Mouse (Mus musculus) thymus, postnatal 10 days (tissue): ENCODE results near the gene Mmd.
A peak's percentile ranks its signal among the peaks of the same experiment; 100 is the strongest.
"Not testable (repeated sequence)": the region's sequence is repeated elsewhere in the genome, so short reads cannot be mapped to it uniquely, and the experiment has no call there.

Experiments used
- DNase-seq, 2 experiments: peaks; one replicate each; pipeline ENCODE4 v3.0.0; 2021; ENCODE audit warnings: low spot score in 2 of 2

Gene Mmd

GRCm38 (mm10) chr11:90249701-90250141 lies 465 bp downstream of the Mmd start:
- DNase-seq, result peak; percentile 52 to 70

GRCm38 (mm10) chr11:90250189-90250588 lies 933 bp downstream of the Mmd start:
- peak; percentile 41 to 45 for DNase-seq

- no peak for DNase-seq
Observed at GRCm38 (mm10) chr11:90250730-90251129, 1.5 kb downstream of the Mmd start.

- no peak for DNase-seq
Observed at GRCm38 (mm10) chr11:90251923-90252322, 2.7 kb downstream of the Mmd start.

- DNase-seq, result no peak
Observed at GRCm38 (mm10) chr11:90252366-90252765, 3.1 kb downstream of the Mmd start.

- no peak for DNase-seq
Observed at GRCm38 (mm10) chr11:90254536-90254935, 5.3 kb downstream of the Mmd start.

GRCm38 (mm10) chr11:90255687-90256086 lies 6.4 kb downstream of the Mmd start:
- no peak for DNase-seq

- DNase-seq, result peak in 1 of 2 experiments; percentile 29
Observed at GRCm38 (mm10) chr11:90256833-90257525, 7.7 kb downstream of the Mmd start.

GRCm38 (mm10) chr11:90258321-90258927 lies 9.2 kb downstream of the Mmd start:
- DNase-seq, result no peak

- no peak for DNase-seq
Observed at GRCm38 (mm10) chr11:90259071-90259470, 9.8 kb downstream of the Mmd start.

- DNase-seq, result no peak
Observed at GRCm38 (mm10) chr11:90259826-90260225, 10.6 kb downstream of the Mmd start.

GRCm38 (mm10) chr11:90264180-90264579 lies 14.9 kb downstream of the Mmd start:
- no peak for DNase-seq

- no peak for DNase-seq
Observed at GRCm38 (mm10) chr11:90265581-90265980, 16.3 kb downstream of the Mmd start.

- DNase-seq, result no peak
Observed at GRCm38 (mm10) chr11:90268934-90269333, 19.7 kb downstream of the Mmd start.

GRCm38 (mm10) chr11:90269398-90270123 lies 20.3 kb downstream of the Mmd start:
- DNase-seq, result no peak

GRCm38 (mm10) chr11:90270132-90270877 lies 21.0 kb downstream of the Mmd start:
- DNase-seq, result no peak

GRCm38 (mm10) chr11:90274187-90274586 lies 24.9 kb downstream of the Mmd start:
- no peak for DNase-seq

- DNase-seq, result no peak
Observed at GRCm38 (mm10) chr11:90275663-90276062, 26.4 kb downstream of the Mmd start.

- DNase-seq, result no peak
Observed at GRCm38 (mm10) chr11:90276150-90276549, 26.9 kb downstream of the Mmd start.

- no peak for DNase-seq
Observed at GRCm38 (mm10) chr11:90276561-90276960, 27.3 kb downstream of the Mmd start.

- no peak for DNase-seq
Observed at GRCm38 (mm10) chr11:90280069-90280468, 30.8 kb downstream of the Mmd start.

GRCm38 (mm10) chr11:90281943-90282342 lies 32.7 kb downstream of the Mmd start:
- DNase-seq, result not testable (repeated sequence)
